Mouse (Mus musculus): ENCODE measurements around the gene Aftph. TPM values are rescaled to one million over a fixed set of nuclear protein-coding genes. Genes with fewer than 3 reads are reported as not detected.
A peak's percentile ranks its signal among the peaks of the same experiment; 100 is the strongest.
"Not testable (repeated sequence)": the region's sequence is repeated elsewhere in the genome, so short reads cannot be mapped to it uniquely, and the experiment has no call there.

Aftph gene
- polyA plus RNA-seq, 1 experiment from 2014 or later: 32.1 TPM

DNA sequence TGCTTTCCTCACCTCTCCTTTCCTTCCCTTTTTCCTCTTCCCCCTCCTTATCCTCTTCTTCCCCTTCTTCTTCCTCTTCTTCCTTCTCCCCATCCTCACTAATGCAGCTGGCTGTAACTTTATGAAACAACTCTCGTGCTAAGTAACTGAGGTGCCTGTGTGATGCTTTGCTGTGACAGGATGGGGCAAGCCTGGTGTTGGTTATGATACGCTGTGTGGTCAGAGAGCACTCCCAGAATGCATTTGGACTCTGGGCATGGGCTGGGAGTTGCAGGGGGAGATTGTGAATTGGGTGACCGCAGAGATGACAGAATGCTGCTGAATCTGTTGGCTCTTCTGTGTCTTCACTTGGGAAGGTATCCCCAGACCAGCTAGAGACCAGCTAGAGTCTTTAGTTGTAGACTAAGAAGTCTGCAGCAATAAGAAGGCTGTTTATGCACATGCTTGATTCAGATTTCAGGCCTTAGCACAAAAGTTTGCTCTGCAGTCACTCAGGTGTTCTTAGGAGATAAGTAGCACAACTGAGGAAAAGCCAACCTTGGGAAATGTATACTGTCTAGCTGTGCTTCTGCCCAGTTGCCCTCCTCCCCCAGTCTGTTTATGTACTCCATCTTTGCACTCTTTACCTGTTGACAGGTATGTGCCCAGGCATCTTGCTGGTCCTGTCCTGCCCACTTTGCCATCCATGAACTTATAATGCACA is 37.6 kb upstream of the Aftph start:
- no peak overlapping the region for H3K4me2 ChIP-seq
- no peak overlapping the region for H3K4me3 ChIP-seq (ENCODE audit: low read depth, low read length)
- 80% methylated on average over 3 of the region's 3 CpGs for WGBS
- H3K36me3 ChIP-seq (ENCODE audit: control insufficient read depth, insufficient read depth, low read length): no peaks in the 10 kb centered on the region
- H3K4me1 ChIP-seq (ENCODE audit: control insufficient read depth, insufficient read depth, low read length): no peaks in the 10 kb centered on the region
- no peak overlapping the region for H3K27ac ChIP-seq (ENCODE audit: low read depth, low read length)
- DNase-seq (ENCODE audit: low spot score, missing footprints): no peak
- no peaks in the 10 kb centered on the region for H3K27me3 ChIP-seq (ENCODE audit: control insufficient read depth, insufficient read depth, low read length)
- H3K9ac ChIP-seq (ENCODE audit: low read length): no peak overlapping the region
- no peaks in the 10 kb centered on the region for H3K9me3 ChIP-seq (ENCODE audit: control insufficient read depth, low read length)
- ATAC-seq (ENCODE audit: low FRiP score): no peak

DNA sequence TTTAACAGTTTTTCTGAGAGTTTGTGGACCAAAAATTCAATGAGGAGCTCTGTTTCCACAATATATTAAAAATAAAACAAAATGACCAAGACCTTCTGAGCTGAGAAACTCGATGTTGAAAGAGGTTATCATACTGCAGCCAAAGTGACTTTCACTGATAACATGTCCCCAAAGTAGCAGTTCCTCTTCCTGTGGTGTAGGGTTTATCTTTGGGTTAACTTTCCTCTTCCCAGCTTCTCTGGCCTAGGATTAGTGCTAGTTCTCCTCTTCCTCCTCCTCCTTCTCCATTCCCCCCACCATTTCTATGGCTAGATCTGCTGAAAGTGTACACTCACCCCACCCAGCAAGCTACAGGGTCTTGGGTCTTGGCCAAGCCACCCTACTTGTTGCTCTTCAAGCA is 36.9 kb upstream of the Aftph start:
- H3K4me1 ChIP-seq (ENCODE audit: control insufficient read depth, insufficient read depth, low read length): no peaks in the 10 kb centered on the region
- no peak overlapping the region for H3K4me2 ChIP-seq
- 69% methylated on average over 1 of the region's 1 CpGs for WGBS
- DNase-seq (ENCODE audit: low spot score, missing footprints) (no peak), ATAC-seq (ENCODE audit: low FRiP score) (no peak)
- H3K9me3 ChIP-seq (ENCODE audit: control insufficient read depth, low read length): no peaks in the 10 kb centered on the region
- no peak overlapping the region for H3K9ac ChIP-seq (ENCODE audit: low read length)
- no peaks in the 10 kb centered on the region for H3K27me3 ChIP-seq (ENCODE audit: control insufficient read depth, insufficient read depth, low read length)
- H3K27ac ChIP-seq (ENCODE audit: low read depth, low read length): no peak overlapping the region
- H3K36me3 ChIP-seq (ENCODE audit: control insufficient read depth, insufficient read depth, low read length): no peaks in the 10 kb centered on the region
- H3K4me3 ChIP-seq (ENCODE audit: low read depth, low read length): no peak overlapping the region

DNA sequence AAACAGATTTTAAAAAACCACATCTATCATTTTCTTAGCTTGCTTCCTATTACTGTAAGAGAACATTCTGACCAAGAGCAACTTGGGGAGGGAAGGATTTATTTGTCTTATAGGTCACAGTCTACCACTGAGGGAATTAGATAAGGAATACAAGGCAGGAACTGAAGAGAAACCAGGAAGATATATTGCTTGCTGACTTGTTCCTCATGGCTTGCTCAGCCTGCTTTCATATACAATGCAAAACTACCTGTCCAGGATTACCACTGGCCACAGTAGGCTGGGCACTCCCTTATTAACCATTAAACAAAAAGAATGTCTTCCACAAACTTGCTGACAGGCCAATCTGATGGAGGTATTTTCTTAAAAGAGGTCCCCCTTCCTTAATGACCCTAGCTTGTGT is 35.3 kb upstream of the Aftph start:
- Histone ChIP-seq H3K4me1 (ENCODE audit: control insufficient read depth, insufficient read depth, low read length) (no peaks in the 10 kb centered on the region), H3K4me3 (ENCODE audit: low read depth, low read length) (no peak overlapping the region), H3K36me3 (ENCODE audit: control insufficient read depth, insufficient read depth, low read length) (no peaks in the 10 kb centered on the region), H3K9ac (ENCODE audit: low read length) (no peak overlapping the region), H3K4me2 (no peak overlapping the region), H3K27ac (ENCODE audit: low read depth, low read length) (no peak overlapping the region), H3K27me3 (ENCODE audit: control insufficient read depth, insufficient read depth, low read length) (no peaks in the 10 kb centered on the region), H3K9me3 (ENCODE audit: control insufficient read depth, low read length) (no peaks in the 10 kb centered on the region)
- no peak for ATAC-seq (ENCODE audit: low FRiP score)
- DNase-seq (ENCODE audit: low spot score, missing footprints): no peak

DNA sequence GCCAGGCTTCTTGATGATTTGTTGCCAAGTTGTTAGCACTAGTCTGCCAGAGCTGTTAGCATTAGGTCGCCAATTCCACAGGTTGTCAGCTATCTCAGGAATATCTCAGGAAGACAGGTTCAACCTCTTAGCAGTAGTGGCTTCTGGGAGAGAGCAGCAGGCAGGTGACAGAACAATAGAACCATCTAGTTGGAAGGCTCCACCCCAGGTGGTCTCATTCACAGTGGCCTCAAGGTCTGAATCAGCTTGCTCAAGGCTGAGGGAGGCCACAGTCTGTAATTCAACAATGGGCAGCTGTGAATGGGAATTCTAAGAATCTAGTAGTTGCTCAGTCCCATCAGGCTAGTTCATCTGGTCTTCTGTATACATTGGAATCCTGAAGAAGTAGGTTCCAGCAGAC is 31.3 kb upstream of the Aftph start:
- Histone ChIP-seq H3K27ac (ENCODE audit: low read depth, low read length) (no peak overlapping the region), H3K9ac (ENCODE audit: low read length) (no peak overlapping the region), H3K9me3 (ENCODE audit: control insufficient read depth, low read length) (no peaks in the 10 kb centered on the region), H3K27me3 (ENCODE audit: control insufficient read depth, insufficient read depth, low read length) (no peaks in the 10 kb centered on the region), H3K4me1 (ENCODE audit: control insufficient read depth, insufficient read depth, low read length) (no peaks in the 10 kb centered on the region), H3K36me3 (ENCODE audit: control insufficient read depth, insufficient read depth, low read length) (no peaks in the 10 kb centered on the region), H3K4me3 (ENCODE audit: low read depth, low read length) (no peak overlapping the region), H3K4me2 (no peak overlapping the region)
- DNase-seq (ENCODE audit: low spot score, missing footprints) (no peak), ATAC-seq (ENCODE audit: low FRiP score) (no peak)
- 79% methylated on average over 1 of the region's 1 CpGs for WGBS

DNA sequence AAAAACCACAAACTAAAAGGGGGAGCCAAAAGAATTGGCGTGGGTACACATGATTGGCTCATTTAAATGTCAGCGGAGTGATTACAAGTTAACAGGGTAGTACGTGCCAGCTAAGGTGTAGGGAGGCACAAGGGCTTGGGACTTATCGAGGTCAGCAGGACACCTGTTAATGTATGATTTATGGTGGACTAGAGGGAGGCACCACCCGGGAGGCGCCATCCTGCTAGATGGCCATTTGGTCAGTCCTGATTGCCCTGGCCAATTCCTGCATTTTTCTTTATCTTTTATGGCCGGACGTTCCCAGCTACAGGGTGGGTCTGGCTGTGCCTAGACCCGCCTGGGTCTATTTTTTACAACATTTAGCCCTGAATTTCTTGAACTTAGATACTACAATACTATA is 30.4 kb upstream of the Aftph start:
- not testable (repeated sequence) for H3K4me1 ChIP-seq (ENCODE audit: control insufficient read depth, insufficient read depth, low read length); H3K4me3 ChIP-seq (ENCODE audit: low read depth, low read length); DNase-seq (ENCODE audit: low spot score, missing footprints); H3K36me3 ChIP-seq (ENCODE audit: control insufficient read depth, insufficient read depth, low read length); H3K4me2 ChIP-seq; ATAC-seq (ENCODE audit: low FRiP score); H3K27ac ChIP-seq (ENCODE audit: low read depth, low read length); H3K27me3 ChIP-seq (ENCODE audit: control insufficient read depth, insufficient read depth, low read length); H3K9me3 ChIP-seq (ENCODE audit: control insufficient read depth, low read length); H3K9ac ChIP-seq (ENCODE audit: low read length)
- 93% methylated on average over 9 of the region's 9 CpGs for WGBS

DNA sequence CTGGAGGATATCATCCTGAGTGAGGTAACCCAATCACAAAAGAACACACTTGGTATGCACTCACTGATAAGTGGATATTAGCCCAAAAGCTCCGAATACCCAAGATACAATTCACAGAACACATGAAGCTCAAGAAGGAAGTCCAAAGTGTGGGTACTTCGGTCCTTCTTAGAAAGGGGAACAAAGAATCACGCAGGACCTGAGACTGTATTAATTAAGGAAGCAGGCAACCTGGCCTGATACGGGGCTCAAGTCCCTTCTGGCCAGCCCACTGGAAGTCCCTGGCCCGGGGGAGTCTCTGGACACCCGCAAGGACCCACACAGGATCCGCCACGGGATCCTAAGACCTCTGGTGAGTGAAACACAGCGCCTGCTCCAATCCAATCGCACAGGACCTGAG is 20.6 kb upstream of the Aftph start:
- not testable (repeated sequence) for DNase-seq (ENCODE audit: low spot score, missing footprints); H3K36me3 ChIP-seq (ENCODE audit: control insufficient read depth, insufficient read depth, low read length); H3K27me3 ChIP-seq (ENCODE audit: control insufficient read depth, insufficient read depth, low read length); H3K27ac ChIP-seq (ENCODE audit: low read depth, low read length); H3K9ac ChIP-seq (ENCODE audit: low read length); H3K9me3 ChIP-seq (ENCODE audit: control insufficient read depth, low read length); H3K4me2 ChIP-seq; H3K4me1 ChIP-seq (ENCODE audit: control insufficient read depth, insufficient read depth, low read length); ATAC-seq (ENCODE audit: low FRiP score); H3K4me3 ChIP-seq (ENCODE audit: low read depth, low read length)
- WGBS: 92% methylated on average over 10 of the region's 10 CpGs

DNA sequence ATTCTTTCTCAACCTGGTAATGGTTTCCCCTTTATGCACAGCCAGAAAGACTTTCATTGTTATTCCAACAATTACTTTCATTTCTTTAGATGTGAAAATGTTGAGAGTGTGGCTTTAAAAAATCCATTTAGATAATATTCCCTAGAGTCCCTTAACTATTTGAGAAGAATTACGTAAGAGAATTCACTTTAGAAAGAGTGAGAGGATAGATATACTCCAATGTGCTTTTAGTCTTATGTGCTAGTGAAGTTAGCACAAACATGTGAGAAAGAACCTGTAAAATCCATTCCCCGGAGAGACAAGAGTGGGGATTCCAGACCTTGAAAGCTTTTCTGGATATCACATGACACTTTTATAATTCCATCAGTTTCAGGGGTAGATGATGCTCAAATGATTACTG is 9.2 kb upstream of the Aftph start:
- Histone ChIP-seq H3K27me3 (ENCODE audit: control insufficient read depth, insufficient read depth, low read length) (no peaks in the 10 kb centered on the region), H3K4me1 (ENCODE audit: control insufficient read depth, insufficient read depth, low read length) (no peaks in the 10 kb centered on the region), H3K36me3 (ENCODE audit: control insufficient read depth, insufficient read depth, low read length) (no peaks in the 10 kb centered on the region), H3K9ac (ENCODE audit: low read length) (no peak overlapping the region), H3K27ac (ENCODE audit: low read depth, low read length) (no peak overlapping the region), H3K4me2 (no peak overlapping the region), H3K4me3 (ENCODE audit: low read depth, low read length) (no peak overlapping the region), H3K9me3 (ENCODE audit: control insufficient read depth, low read length) (peaks cover 9% of the 10 kb centered on the region)
- no peak for ATAC-seq (ENCODE audit: low FRiP score)
- WGBS: 78% methylated on average over 2 of the region's 2 CpGs
- DNase-seq (ENCODE audit: low spot score, missing footprints): no peak

DNA sequence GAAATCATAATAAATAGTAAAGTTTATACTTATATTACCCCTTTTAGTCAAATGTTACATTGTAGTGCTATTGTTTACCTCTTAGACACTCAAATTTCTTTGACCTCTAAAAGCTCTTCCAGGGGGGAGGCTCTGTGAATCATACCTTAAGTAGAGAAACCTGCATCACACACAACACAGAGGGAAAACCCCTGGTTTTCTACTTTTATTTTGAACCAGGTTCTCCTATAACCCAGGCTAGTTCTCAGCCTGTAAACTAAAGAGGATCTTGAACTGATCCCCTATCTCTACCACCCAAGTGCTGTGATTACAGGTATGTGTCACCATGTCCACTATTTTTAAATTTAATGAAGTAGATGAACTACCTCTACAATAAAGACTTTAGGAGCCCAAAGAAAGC is 2.0 kb upstream of the Aftph start:
- Histone ChIP-seq H3K9ac (ENCODE audit: low read length) (no peak overlapping the region), H3K27ac (ENCODE audit: low read depth, low read length) (no peak overlapping the region), H3K4me3 (ENCODE audit: low read depth, low read length) (no peak overlapping the region), H3K9me3 (ENCODE audit: control insufficient read depth, low read length) (no peaks in the 10 kb centered on the region), H3K4me2 (no peak overlapping the region), H3K27me3 (ENCODE audit: control insufficient read depth, insufficient read depth, low read length) (no peaks in the 10 kb centered on the region), H3K36me3 (ENCODE audit: control insufficient read depth, insufficient read depth, low read length) (no peaks in the 10 kb centered on the region), H3K4me1 (ENCODE audit: control insufficient read depth, insufficient read depth, low read length) (peaks cover 4% of the 10 kb centered on the region; the same call in 1 of the 2 replicates)
- DNase-seq (ENCODE audit: low spot score, missing footprints): no peak
- no peak for ATAC-seq (ENCODE audit: low FRiP score)

DNA sequence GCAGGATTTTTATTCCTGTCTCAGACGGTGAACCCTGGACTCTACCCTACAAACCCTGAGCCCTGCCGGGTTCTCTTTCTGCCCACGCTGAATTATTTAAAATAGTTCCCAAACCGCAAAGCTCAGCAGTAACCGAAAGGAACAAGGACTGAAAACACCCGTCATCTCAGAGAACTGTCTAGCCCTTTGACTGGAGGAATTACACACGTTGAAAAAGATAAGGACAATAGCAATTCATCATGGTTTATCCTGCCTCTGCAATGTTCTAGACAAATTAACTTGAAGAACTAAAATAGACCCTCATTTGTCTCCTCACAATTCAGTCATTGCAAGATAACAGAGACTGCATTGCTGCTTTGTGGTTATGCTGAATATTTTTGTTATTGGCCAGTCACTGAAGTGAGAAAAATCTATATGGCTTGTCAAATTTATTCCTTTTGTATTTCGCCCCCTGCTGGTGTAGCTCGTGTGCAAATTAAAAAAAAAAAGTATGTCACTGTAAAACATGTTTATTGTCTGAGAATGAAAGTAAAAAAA is 1.0 kb upstream of the Aftph start:
- peak overlapping the region; percentile 61 for H3K4me2 ChIP-seq
- peaks cover 4% of the 10 kb centered on the region; the same call in 1 of the 2 replicates for H3K4me1 ChIP-seq (ENCODE audit: control insufficient read depth, insufficient read depth, low read length)
- peak overlapping the region; percentile 97 for H3K4me3 ChIP-seq (ENCODE audit: low read depth, low read length)
- H3K9me3 ChIP-seq (ENCODE audit: control insufficient read depth, low read length): no peaks in the 10 kb centered on the region
- H3K36me3 ChIP-seq (ENCODE audit: control insufficient read depth, insufficient read depth, low read length): no peaks in the 10 kb centered on the region
- H3K9ac ChIP-seq (ENCODE audit: low read length): peak overlapping the region; percentile 87
- ATAC-seq (ENCODE audit: low FRiP score): no peak
- H3K27ac ChIP-seq (ENCODE audit: low read depth, low read length): peak overlapping the region; percentile 95
- WGBS: under 1% methylated on average over 9 of the region's 9 CpGs
- peak; percentile 96 for DNase-seq (ENCODE audit: low spot score, missing footprints)
- no peaks in the 10 kb centered on the region for H3K27me3 ChIP-seq (ENCODE audit: control insufficient read depth, insufficient read depth, low read length)

Measured in midbrain, embryonic 11.5 days (tissue).